Mouse (Mus musculus) olfactory bulb, adult 2 months (tissue): Measurements from ENCODE around the gene Glipr2. TPM values are rescaled to one million over a fixed set of nuclear protein-coding genes. Genes with fewer than 3 reads are reported as not detected.

ENCODE experiments used
- H3K27ac ChIP-seq: fragments of 200-500 bp; 2 replicates; pipeline ENCODE4 v1.5.1; 2012; ENCODE audit warnings: low read depth, low read length; ENCODE audit not compliant: insufficient read depth
- H3K4me1 ChIP-seq: fragments of 200-500 bp; 2 replicates; pipeline ENCODE4 v1.6.1; 2012; ENCODE audit warnings: low read length; ENCODE audit not compliant: control insufficient read depth, insufficient read depth
- H3K4me3 ChIP-seq: fragments of 200-500 bp; 2 replicates; pipeline ENCODE4 v1.5.1; 2012; ENCODE audit warnings: mild to moderate bottlenecking, low read depth, low read length, moderate library complexity; ENCODE audit not compliant: insufficient read depth
- CTCF ChIP-seq: fragments of 200-500 bp; IDR thresholded peaks from 2 replicates; pipeline ENCODE4 v1.5.1; 2012; ENCODE audit warnings: low read depth, mild to moderate bottlenecking, low read length, moderate library complexity; ENCODE audit not compliant: insufficient read depth
- POLR2A ChIP-seq: fragments of 200-500 bp; IDR thresholded peaks from 2 replicates; pipeline ENCODE4 v1.6.1; 2012; ENCODE audit warnings: mild to moderate bottlenecking, low read depth, low read length, moderate library complexity; ENCODE audit not compliant: insufficient read depth
- WGBS: fragments of 180-500 bp; shearing (Covaris S2); methylation state at CpG from one replicate; pipeline ENCODE4 v1.1.7; 2018; 5-methylcytosine and 5-hydroxymethylcytosine counted together
- polyA plus RNA-seq: library from polyadenylated mRNA; stranded (reverse); fragments of >200 nt; gene quantifications from 2 replicates; pipeline ENCODE4 v1.2.4, GENCODE M21; 2012; ENCODE audit warnings: low replicate concordance; ENCODE audit not compliant: missing spikeins, insufficient read depth, insufficient read length

Glipr2 gene
- polyA plus RNA-seq: not detected in 2 replicates

GRCm38 (mm10) chr4:43957292-43957845, at the start of gene Glipr2:
TSS of gene Glipr2 (plus strand) at chr4:43957401.
- peak within 1 kb of the TSS; percentile 57 for H3K4me3 ChIP-seq
- no peak for TF ChIP-seq POLR2A
- TF ChIP-seq CTCF: peak; percentile 60; the same call in 1 of the 2 replicates
- no peak within 1 kb of the TSS for H3K27ac ChIP-seq
- peaks cover 15% of the 10 kb centered on the region for H3K4me1 ChIP-seq
- under 1% methylated on average over 45 of the region's 45 CpGs for WGBS

- 83% methylated on average over 5 of the region's 5 CpGs for WGBS
- Histone ChIP-seq H3K27ac (no peak overlapping the region), H3K4me1 (no peaks in the 10 kb centered on the region), H3K4me3 (no peak overlapping the region)
- TF ChIP-seq CTCF: no peak
- no peak for TF ChIP-seq POLR2A
These were observed 39.0 kb upstream of the Glipr2 start for GRCm38 (mm10) chr4:43918221-43918620.

DNA sequence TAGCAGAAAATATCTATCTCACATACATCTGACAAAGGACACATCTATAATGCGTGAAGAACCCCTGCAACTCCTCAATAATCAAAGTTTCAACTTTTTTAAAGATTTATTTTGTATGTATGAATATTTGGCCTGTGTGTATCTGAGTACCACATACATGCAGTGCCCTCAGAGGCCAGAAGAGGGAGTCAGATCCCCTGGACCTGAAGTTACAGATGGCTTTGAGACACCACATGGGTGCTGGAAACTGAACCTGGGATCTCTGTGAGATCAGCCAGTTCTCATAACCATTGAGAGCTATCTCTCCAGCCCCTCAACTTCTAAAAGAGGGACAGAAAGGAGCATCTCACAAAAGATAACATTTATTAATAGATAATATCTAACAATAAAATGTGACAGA, 36.6 kb upstream of the Glipr2 start:
- H3K4me1 ChIP-seq: no peaks in the 10 kb centered on the region
- WGBS: 98% methylated on average over 1 of the region's 1 CpGs
- no peak overlapping the region for H3K4me3 ChIP-seq
- TF ChIP-seq CTCF (no peak), POLR2A (no peak)
- H3K27ac ChIP-seq: no peak overlapping the region

- Histone ChIP-seq H3K4me1 (no peaks in the 10 kb centered on the region), H3K4me3 (no peak overlapping the region), H3K27ac (no peak overlapping the region)
- WGBS: 87% methylated on average over 6 of the region's 6 CpGs
- TF ChIP-seq CTCF: no peak
- no peak for TF ChIP-seq POLR2A
These were observed 32.1 kb upstream of the Glipr2 start for GRCm38 (mm10) chr4:43925125-43925524.

- TF ChIP-seq POLR2A: no peak
- peak; percentile 74 for TF ChIP-seq CTCF
- H3K27ac ChIP-seq: no peak overlapping the region
- no peaks in the 10 kb centered on the region for H3K4me1 ChIP-seq
- no peak overlapping the region for H3K4me3 ChIP-seq
- 17% methylated on average over 3 of the region's 3 CpGs for WGBS
These were observed 31.4 kb upstream of the Glipr2 start for GRCm38 (mm10) chr4:43925779-43926178.

DNA sequence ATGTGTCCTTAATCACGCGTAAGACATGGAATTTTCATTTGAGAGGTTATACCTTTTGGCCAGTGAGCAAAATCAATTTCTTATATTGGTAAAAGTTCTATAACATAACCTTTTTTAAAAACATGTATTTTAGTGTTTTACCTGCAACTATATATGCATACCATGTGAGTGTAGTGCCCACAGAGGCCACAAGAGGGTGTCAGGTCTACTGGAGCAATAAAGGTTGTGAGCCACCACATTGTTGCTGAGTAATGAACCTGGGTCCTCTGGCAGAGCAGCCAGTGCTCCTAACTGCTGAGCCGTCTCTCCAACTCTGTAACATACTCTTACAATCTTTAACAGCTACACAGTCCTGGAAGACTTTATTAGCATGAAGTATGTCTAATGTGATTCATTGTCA, 29.4 kb upstream of the Glipr2 start:
- Histone ChIP-seq H3K4me3 (no peak overlapping the region), H3K4me1 (no peaks in the 10 kb centered on the region), H3K27ac (no peak overlapping the region)
- TF ChIP-seq POLR2A (no peak), CTCF (no peak)
- 94% methylated on average over 3 of the region's 3 CpGs for WGBS

GRCm38 (mm10) chr4:43931877-43932276, 25.3 kb upstream of the Glipr2 start:
- Histone ChIP-seq H3K4me1 (no peaks in the 10 kb centered on the region), H3K27ac (no peak overlapping the region), H3K4me3 (no peak overlapping the region)
- 79% methylated on average over 4 of the region's 4 CpGs for WGBS
- TF ChIP-seq CTCF: no peak
- no peak for TF ChIP-seq POLR2A

- Histone ChIP-seq H3K4me3 (no peak overlapping the region), H3K4me1 (no peaks in the 10 kb centered on the region), H3K27ac (no peak overlapping the region)
- TF ChIP-seq CTCF (no peak), POLR2A (no peak)
- 92% methylated on average over 4 of the region's 4 CpGs for WGBS
These were observed 21.0 kb upstream of the Glipr2 start for GRCm38 (mm10) chr4:43936186-43936585.

DNA sequence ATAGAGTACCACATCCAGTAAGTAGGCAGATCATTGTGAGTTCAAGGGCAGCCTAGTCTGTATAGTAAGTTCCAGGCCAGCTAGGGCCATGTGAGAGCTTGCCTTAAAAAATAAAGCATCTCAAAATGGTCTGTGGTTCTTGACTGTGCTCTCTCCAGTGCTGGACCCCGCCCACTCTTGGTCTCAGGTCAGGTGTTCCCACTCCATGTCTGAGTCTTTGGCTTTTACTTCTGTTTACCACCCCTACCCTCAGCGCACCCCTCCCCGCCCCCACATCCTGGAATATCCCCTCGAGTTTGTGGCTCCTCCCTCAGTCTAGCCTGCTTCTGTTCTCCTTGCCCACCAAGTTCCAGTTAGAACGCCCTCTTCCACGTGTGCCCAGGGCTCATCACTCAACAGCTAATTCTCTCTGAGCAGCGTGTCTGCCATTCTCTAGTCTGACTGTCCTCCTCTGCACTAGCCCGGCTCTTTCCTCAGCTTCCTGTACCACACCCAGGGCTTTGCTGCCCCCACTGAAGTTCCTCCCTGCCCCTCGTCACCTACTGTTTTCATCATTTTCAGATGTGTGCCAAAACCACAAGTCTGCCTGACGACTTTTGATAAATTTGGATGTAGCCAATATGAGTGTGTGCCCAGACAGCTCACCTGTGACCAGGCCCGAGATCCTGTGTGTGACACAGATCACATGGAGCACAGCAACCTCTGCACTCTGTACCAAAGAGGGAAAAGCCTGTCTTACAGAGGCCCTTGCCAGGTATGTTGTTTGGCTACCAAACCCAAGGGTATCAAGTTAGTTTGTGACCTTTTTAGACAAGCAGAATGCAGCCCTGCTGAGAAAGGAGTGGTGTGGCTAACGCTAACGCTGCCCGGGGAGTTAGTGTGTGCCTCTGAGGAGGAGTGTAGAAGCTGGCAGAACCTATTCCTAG, 20.2 kb upstream of the Glipr2 start:
- TF ChIP-seq POLR2A: no peak
- TF ChIP-seq CTCF: no peak
- Histone ChIP-seq H3K4me1 (no peaks in the 10 kb centered on the region), H3K4me3 (no peak overlapping the region), H3K27ac (no peak overlapping the region)
- 81% methylated on average over 14 of the region's 14 CpGs for WGBS
